Mouse (Mus musculus) E14TG2a.4 (cell line): ENCODE measurements around the gene Slc35g2.

ENCODE experiments used
- CTCF ChIP-seq: conservative IDR thresholded peaks from 2 replicates; pipeline ENCODE4 v1.5.1; 2014; ENCODE audit warnings: low read length
- NANOG ChIP-seq: IDR thresholded peaks from 2 replicates; pipeline ENCODE4 v1.6.1; 2014; ENCODE audit warnings: borderline replicate concordance, low read length, mixed read lengths
- POU5F1 ChIP-seq: IDR thresholded peaks from 2 replicates; pipeline ENCODE4 v1.6.1; 2014; ENCODE audit warnings: low read length, borderline replicate concordance

DNA sequence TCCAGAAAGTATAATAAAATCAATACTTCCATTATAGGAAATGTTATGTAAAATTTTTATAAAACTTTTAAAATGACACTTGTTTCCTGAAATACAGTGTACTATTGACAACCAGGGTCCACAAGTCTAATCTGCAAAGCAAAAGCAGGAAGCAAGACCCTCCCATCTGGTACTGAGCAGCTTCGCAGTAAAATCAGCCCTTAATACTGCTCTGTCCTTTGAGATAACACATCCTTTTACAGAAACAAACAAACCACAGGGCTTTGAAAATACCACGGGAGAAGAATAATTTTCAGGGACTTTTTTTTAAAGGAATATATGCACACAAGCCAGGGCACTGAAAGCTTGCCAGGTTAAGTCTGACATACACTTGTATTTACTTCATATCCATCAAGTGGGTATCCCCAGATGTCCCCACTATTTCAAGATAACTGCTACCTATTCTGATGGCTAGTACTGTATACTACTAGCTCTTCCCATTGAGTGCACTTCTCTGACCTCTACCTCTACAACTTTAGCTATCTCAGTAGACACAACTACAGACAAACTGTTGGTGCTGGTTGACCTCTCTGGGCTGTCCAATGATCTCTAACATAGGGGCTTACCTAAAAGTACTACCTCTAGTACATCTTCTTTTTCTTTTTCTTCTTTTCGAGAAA is 37.9 kb downstream of the Slc35g2 start:
- no peak for TF ChIP-seq CTCF
- TF ChIP-seq NANOG = no peak
- no peak for TF ChIP-seq POU5F1
